Mouse (Mus musculus) natural killer cell, adult 2 months (primary cell): ENCODE data around the gene Naa80.
A peak's percentile ranks its signal among the peaks of the same experiment; 100 is the strongest.

Experiments used
- DNase-seq, 2 experiments: peaks; one replicate each; pipeline ENCODE4 v3.0.0; 2022; ENCODE audit warnings: low spot score in 2 of 2

The Naa80 gene

GRCm38 (mm10) chr9:107578587-107578986 is at the start of gene Naa80:
Gene Naa80 (plus strand): TSS chr9:107578887.
- no peak for DNase-seq

- DNase-seq = peak; percentile 86 to 90
Measured at GRCm38 (mm10) chr9:107533791-107534407, 44.8 kb upstream of the Naa80 start, which contains the start of gene Tmem115. Gene Tmem115 (plus strand): TSS chr9:107533945.

- DNase-seq = no peak
Measured at GRCm38 (mm10) chr9:107534408-107535202, 44.1 kb upstream of the Naa80 start.

- DNase-seq = no peak
Measured at GRCm38 (mm10) chr9:107538231-107538630, 40.5 kb upstream of the Naa80 start.

- no peak for DNase-seq
Measured at GRCm38 (mm10) chr9:107538711-107539110, 40.0 kb upstream of the Naa80 start.

- no peak for DNase-seq
Measured at GRCm38 (mm10) chr9:107539940-107540339, 38.7 kb upstream of the Naa80 start.

- DNase-seq = no peak
Measured at GRCm38 (mm10) chr9:107540420-107540819, 38.3 kb upstream of the Naa80 start.

- no peak for DNase-seq
Measured at GRCm38 (mm10) chr9:107541005-107541404, 37.7 kb upstream of the Naa80 start.

- DNase-seq = peak; percentile 90 to 93
Measured at GRCm38 (mm10) chr9:107541474-107542351, 37.0 kb upstream of the Naa80 start, which contains the start of the genes Cyb561d2 and Nprl2. Gene Cyb561d2 (minus strand): TSS chr9:107542193. Gene Nprl2 (plus strand): TSS chr9:107542226.

GRCm38 (mm10) chr9:107542352-107542686 is 36.4 kb upstream of the Naa80 start:
- DNase-seq = no peak

GRCm38 (mm10) chr9:107542721-107543120 is 36.0 kb upstream of the Naa80 start:
- no peak for DNase-seq

GRCm38 (mm10) chr9:107543299-107543698 is 35.4 kb upstream of the Naa80 start:
- DNase-seq = no peak

GRCm38 (mm10) chr9:107544196-107544700 is 34.4 kb upstream of the Naa80 start:
- no peak for DNase-seq

GRCm38 (mm10) chr9:107544729-107545128 is 34.0 kb upstream of the Naa80 start:
- DNase-seq = no peak

GRCm38 (mm10) chr9:107545199-107545598 is 33.5 kb upstream of the Naa80 start:
- DNase-seq = no peak

- peak; percentile 77 to 83 for DNase-seq
Measured at GRCm38 (mm10) chr9:107545602-107546001, 33.1 kb upstream of the Naa80 start.

GRCm38 (mm10) chr9:107547026-107547425 is 31.7 kb upstream of the Naa80 start, which contains the start of gene Zmynd10:
Gene Zmynd10 (plus strand): TSS chr9:107547298.
- peak; percentile 73 to 84 for DNase-seq

GRCm38 (mm10) chr9:107547957-107548356 is 30.7 kb upstream of the Naa80 start:
- no peak for DNase-seq

GRCm38 (mm10) chr9:107548820-107549219 is 29.9 kb upstream of the Naa80 start:
- DNase-seq = no peak

- no peak for DNase-seq
Measured at GRCm38 (mm10) chr9:107549297-107550074, 29.2 kb upstream of the Naa80 start.
